Mouse (Mus musculus): Measurements from ENCODE around the gene Lrrn2. TPM values are rescaled to one million over a fixed set of nuclear protein-coding genes. Genes with fewer than 3 reads are reported as not detected.

The Lrrn2 gene
- polyA plus RNA-seq, 1 experiment from 2014 or later, result 56.8 TPM

DNA sequence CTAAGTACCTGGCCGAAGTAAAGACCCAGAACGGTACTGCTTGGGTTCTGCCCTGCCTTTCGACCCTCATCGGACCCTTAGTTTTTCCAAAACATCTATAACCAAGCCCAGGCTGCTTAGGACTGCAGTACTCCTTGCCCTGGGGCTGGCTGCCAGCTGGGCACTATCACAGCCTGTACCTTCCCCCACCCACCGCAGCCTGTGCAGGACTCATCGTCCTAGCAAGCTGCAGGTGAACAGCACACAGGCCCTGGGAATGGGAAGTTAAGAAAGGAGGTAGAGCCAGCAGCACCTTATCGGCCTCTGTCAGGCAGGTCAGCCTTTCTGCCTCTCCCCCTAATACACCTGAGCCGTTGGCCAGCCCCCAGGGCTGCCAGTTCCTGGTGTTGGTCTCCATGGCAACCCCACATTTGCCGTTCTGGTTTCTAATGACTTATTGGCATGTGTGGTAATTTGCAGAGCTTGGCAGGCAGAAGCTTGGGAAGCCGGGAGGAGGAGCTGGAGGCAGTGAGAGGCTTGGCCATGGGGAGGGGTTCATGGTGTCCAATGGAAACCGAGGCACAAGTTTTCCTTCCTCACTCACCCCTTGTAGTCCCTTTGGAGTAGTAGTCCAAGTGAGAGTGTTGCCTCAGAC, 10.2 kb downstream of the Lrrn2 start:
- no peaks in the 10 kb centered on the region for H3K27me3 ChIP-seq (replicated peaks)
- peaks cover 34% of the 10 kb centered on the region for H3K4me1 ChIP-seq
- WGBS, result 60% methylated on average over 11 of the region's 11 CpGs
- no peak overlapping the region for H3K9ac ChIP-seq
- no peaks in the 10 kb centered on the region for H3K9me3 ChIP-seq
- H3K4me3 ChIP-seq, result no peak overlapping the region
- ATAC-seq (replicated peaks), result peak; percentile 53
- H3K36me3 ChIP-seq (replicated peaks), result no peaks in the 10 kb centered on the region
- 0 out of 2 replicates have a peak overlapping the region, but pooled peaks have one; percentile 7 for H3K27ac ChIP-seq
- no peak overlapping the region for H3K4me2 ChIP-seq

- WGBS, result 88% methylated on average over 2 of the region's 2 CpGs
- no peak overlapping the region for H3K4me3 ChIP-seq
- H3K4me2 ChIP-seq, result no peak overlapping the region
- no peak overlapping the region for H3K9ac ChIP-seq
- H3K27me3 ChIP-seq (replicated peaks), result no peaks in the 10 kb centered on the region
- ATAC-seq (replicated peaks), result no peak
- H3K27ac ChIP-seq, result no peak overlapping the region
- no peaks in the 10 kb centered on the region for H3K9me3 ChIP-seq
- peaks cover 18% of the 10 kb centered on the region for H3K4me1 ChIP-seq
- no peaks in the 10 kb centered on the region for H3K36me3 ChIP-seq (replicated peaks)
Observed at GRCm38 (mm10) chr1:132892065-132892464, 12.0 kb downstream of the Lrrn2 start.

- no peak overlapping the region for H3K4me2 ChIP-seq
- no peak overlapping the region for H3K4me3 ChIP-seq
- no peak overlapping the region for H3K9ac ChIP-seq
- H3K4me1 ChIP-seq, result peaks cover 12% of the 10 kb centered on the region
- no peaks in the 10 kb centered on the region for H3K27me3 ChIP-seq (replicated peaks)
- no peaks in the 10 kb centered on the region for H3K9me3 ChIP-seq
- H3K36me3 ChIP-seq (replicated peaks), result no peaks in the 10 kb centered on the region
- ATAC-seq (replicated peaks), result no peak
- WGBS, result 76% methylated on average over 17 of the region's 17 CpGs
- no peak overlapping the region for H3K27ac ChIP-seq
Observed at GRCm38 (mm10) chr1:132893311-132894077, 13.4 kb downstream of the Lrrn2 start.

DNA sequence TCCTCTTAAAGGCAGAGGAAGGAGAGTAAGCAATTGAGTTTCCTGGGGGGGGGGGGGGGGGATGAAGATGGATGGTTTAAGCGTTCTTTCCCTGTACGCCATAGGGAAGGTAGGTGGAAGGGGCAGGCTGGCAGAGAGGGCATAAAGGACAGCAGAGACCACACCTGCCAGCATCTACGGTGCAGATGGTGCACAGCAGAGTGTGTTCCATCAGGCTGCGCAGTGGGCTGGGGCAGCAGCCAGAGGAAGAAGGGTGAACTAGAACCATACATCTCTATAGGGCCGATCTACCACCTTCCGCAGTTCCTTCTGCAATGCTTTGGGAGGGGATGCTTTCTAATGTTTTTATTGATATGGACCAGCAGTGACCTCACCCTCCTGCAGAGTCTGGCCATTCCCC, 19.0 kb downstream of the Lrrn2 start:
- Histone ChIP-seq H3K27ac (no peak overlapping the region), H3K27me3 (replicated peaks) (no peaks in the 10 kb centered on the region), H3K4me3 (no peak overlapping the region), H3K4me1 (peaks cover 29% of the 10 kb centered on the region), H3K9me3 (no peaks in the 10 kb centered on the region), H3K4me2 (no peak overlapping the region), H3K36me3 (replicated peaks) (no peaks in the 10 kb centered on the region), H3K9ac (no peak overlapping the region)
- WGBS, result 93% methylated on average over 6 of the region's 6 CpGs
- no peak for ATAC-seq (replicated peaks)

- no peak for ATAC-seq (replicated peaks)
- no peak overlapping the region for H3K4me2 ChIP-seq
- no peak overlapping the region for H3K27ac ChIP-seq
- H3K36me3 ChIP-seq (replicated peaks), result no peaks in the 10 kb centered on the region
- 73% methylated on average over 7 of the region's 7 CpGs for WGBS
- H3K4me1 ChIP-seq, result peaks cover 29% of the 10 kb centered on the region
- H3K4me3 ChIP-seq, result no peak overlapping the region
- no peaks in the 10 kb centered on the region for H3K27me3 ChIP-seq (replicated peaks)
- no peaks in the 10 kb centered on the region for H3K9me3 ChIP-seq
- no peak overlapping the region for H3K9ac ChIP-seq
Observed at GRCm38 (mm10) chr1:132899626-132900025, 19.6 kb downstream of the Lrrn2 start.

- no peak overlapping the region for H3K9ac ChIP-seq
- H3K9me3 ChIP-seq, result no peaks in the 10 kb centered on the region
Observed at GRCm38 (mm10) chr1:132900945-132901344, 20.9 kb downstream of the Lrrn2 start.

GRCm38 (mm10) chr1:132903519-132903918, 23.4 kb downstream of the Lrrn2 start:
- no peaks in the 10 kb centered on the region for H3K9me3 ChIP-seq
- no peak overlapping the region for H3K4me2 ChIP-seq
- 0 out of 2 replicates have a peak, but pooled peaks have one; percentile 9 for ATAC-seq (replicated peaks)
- H3K27ac ChIP-seq, result peak overlapping the region; percentile 38; the same call in 1 of the 2 replicates
- peaks cover 29% of the 10 kb centered on the region for H3K4me1 ChIP-seq
- H3K27me3 ChIP-seq (replicated peaks), result no peaks in the 10 kb centered on the region
- 37% methylated on average over 4 of the region's 4 CpGs for WGBS
- H3K36me3 ChIP-seq (replicated peaks), result no peaks in the 10 kb centered on the region
- no peak overlapping the region for H3K4me3 ChIP-seq
- no peak overlapping the region for H3K9ac ChIP-seq

More at GRCm38 (mm10) chr1:132900945-132901344, 20.9 kb downstream of the Lrrn2 start:
- 86% methylated on average over 5 of the region's 5 CpGs for WGBS
- Histone ChIP-seq H3K4me3 (no peak overlapping the region), H3K4me1 (peaks cover 29% of the 10 kb centered on the region), H3K27me3 (replicated peaks) (no peaks in the 10 kb centered on the region), H3K4me2 (no peak overlapping the region), H3K36me3 (replicated peaks) (no peaks in the 10 kb centered on the region), H3K27ac (no peak overlapping the region)
- ATAC-seq (replicated peaks), result no peak

DNA sequence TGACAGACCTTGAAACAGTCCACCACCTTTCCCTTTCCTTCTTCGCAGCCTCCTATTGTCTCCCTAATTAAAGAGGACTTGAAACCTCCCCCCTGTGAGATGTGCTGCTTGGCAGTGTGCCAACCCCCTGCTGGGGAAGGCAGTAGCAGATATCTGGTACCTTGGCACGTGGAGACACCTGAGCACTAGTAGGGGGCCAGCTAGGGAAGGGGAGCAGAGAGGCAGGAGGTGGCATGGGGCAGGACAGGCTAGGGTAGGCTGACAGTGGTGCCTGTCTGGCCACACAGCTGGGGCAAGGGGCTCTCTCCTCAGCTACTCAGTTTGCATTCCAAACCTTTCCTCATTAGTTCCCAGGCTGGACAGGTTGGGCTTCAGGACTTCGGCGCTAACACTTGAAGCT, 29.0 kb downstream of the Lrrn2 start:
- H3K36me3 ChIP-seq (replicated peaks), result no peaks in the 10 kb centered on the region
- H3K4me3 ChIP-seq, result no peak overlapping the region
- H3K9me3 ChIP-seq, result no peaks in the 10 kb centered on the region
- H3K27me3 ChIP-seq (replicated peaks), result no peaks in the 10 kb centered on the region
- H3K4me2 ChIP-seq, result no peak overlapping the region
- no peak overlapping the region for H3K9ac ChIP-seq
- 65% methylated on average over 4 of the region's 4 CpGs for WGBS
- no peak for ATAC-seq (replicated peaks)
- 0 out of 2 replicates have a peak overlapping the region, but pooled peaks have one; percentile 7 for H3K27ac ChIP-seq
- H3K4me1 ChIP-seq, result peaks cover 23% of the 10 kb centered on the region

DNA sequence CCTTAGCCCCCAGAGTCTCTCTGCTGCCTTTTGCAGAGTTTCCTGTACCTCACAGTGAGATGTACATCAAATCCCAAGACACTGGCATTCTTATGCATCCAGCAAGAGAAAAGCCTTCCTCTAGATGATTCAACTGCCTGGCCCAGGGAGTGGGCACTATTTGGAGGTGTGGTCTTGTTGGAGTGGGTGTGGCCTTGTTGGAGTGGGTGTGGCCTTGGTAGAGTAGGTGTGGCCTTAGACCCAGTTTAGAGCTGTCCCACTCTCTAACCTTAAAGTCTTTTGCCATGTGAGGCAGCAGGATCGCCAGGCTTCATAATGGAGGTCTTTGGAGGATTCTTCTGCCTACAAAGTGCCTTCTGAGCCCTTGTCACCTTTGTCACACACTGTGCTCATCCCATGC, 29.9 kb downstream of the Lrrn2 start:
- 81% methylated on average over 1 of the region's 1 CpGs for WGBS
- Histone ChIP-seq H3K27me3 (replicated peaks) (no peaks in the 10 kb centered on the region), H3K9ac (no peak overlapping the region), H3K27ac (no peak overlapping the region), H3K4me1 (peaks cover 23% of the 10 kb centered on the region), H3K4me3 (no peak overlapping the region), H3K36me3 (replicated peaks) (no peaks in the 10 kb centered on the region), H3K4me2 (no peak overlapping the region), H3K9me3 (no peaks in the 10 kb centered on the region)
- peak; percentile 21; the same call in 1 of the 2 replicates for ATAC-seq (replicated peaks)

GRCm38 (mm10) chr1:132910414-132911041, 30.5 kb downstream of the Lrrn2 start:
- Histone ChIP-seq H3K4me3 (no peak overlapping the region), H3K4me1 (peaks cover 23% of the 10 kb centered on the region), H3K27me3 (replicated peaks) (no peaks in the 10 kb centered on the region), H3K36me3 (replicated peaks) (no peaks in the 10 kb centered on the region), H3K4me2 (no peak overlapping the region), H3K27ac (0 out of 2 replicates have a peak overlapping the region, but pooled peaks have one; percentile 31), H3K9me3 (no peaks in the 10 kb centered on the region), H3K9ac (no peak overlapping the region)
- peak; percentile 34; the same call in 1 of the 2 replicates for ATAC-seq (replicated peaks)
- WGBS, result 51% methylated on average over 11 of the region's 11 CpGs

DNA sequence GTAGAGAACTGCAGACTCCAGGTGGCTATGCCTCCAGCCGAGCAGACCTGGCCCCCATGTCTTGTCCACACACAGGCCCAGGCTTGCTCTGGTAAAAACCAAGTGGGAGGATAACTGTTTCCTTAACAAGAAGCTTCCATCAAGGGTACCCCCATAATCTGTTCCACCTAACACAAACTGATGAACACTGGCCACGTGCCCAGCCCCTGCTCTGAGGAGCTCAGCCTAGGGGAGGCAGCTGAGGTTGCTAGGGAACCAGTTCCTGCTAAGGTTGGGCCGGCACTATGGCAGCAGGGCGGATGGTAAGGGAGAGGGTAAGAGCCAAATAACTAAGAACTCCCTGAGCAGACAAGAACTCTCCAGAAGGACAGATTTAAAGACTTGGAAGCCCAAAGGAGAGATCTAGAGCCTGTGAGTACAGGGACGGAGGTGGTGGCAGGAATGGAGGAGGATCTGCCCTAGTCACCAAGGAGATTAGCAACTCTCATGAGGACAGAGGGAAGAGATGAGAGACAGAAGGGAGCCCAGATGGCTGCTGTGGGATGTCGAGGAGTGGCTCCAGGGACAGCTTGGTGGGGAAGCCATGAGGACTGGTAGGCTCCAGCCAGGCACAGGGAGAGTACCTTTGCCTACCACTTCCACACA, 35.9 kb downstream of the Lrrn2 start:
- 37% methylated on average over 6 of the region's 6 CpGs for WGBS
- no peaks in the 10 kb centered on the region for H3K9me3 ChIP-seq
- H3K27ac ChIP-seq, result 0 out of 2 replicates have a peak overlapping the region, but pooled peaks have one; percentile 5
- ATAC-seq (replicated peaks), result no peak
- no peaks in the 10 kb centered on the region for H3K27me3 ChIP-seq (replicated peaks)
- peaks cover 47% of the 10 kb centered on the region for H3K4me1 ChIP-seq
- no peaks in the 10 kb centered on the region for H3K36me3 ChIP-seq (replicated peaks)
- no peak overlapping the region for H3K4me2 ChIP-seq
- no peak overlapping the region for H3K4me3 ChIP-seq
- no peak overlapping the region for H3K9ac ChIP-seq

- WGBS, result 11% methylated on average over 8 of the region's 8 CpGs
- Histone ChIP-seq H3K27me3 (replicated peaks) (no peaks in the 10 kb centered on the region), H3K27ac (peak overlapping the region; percentile 58), H3K9ac (no peak overlapping the region), H3K4me1 (peaks cover 55% of the 10 kb centered on the region), H3K4me2 (no peak overlapping the region), H3K9me3 (no peaks in the 10 kb centered on the region), H3K36me3 (replicated peaks) (no peaks in the 10 kb centered on the region), H3K4me3 (no peak overlapping the region)
- ATAC-seq (replicated peaks), result 0 out of 2 replicates have a peak, but pooled peaks have one; percentile 13
Observed at GRCm38 (mm10) chr1:132917554-132917953, 37.5 kb downstream of the Lrrn2 start.

Measured in midbrain, embryonic 15.5 days (tissue).